In genomic region chr1:38839944-38840343, GRCm38 (mm10) we compare ENCODE assay signal across 27 mouse cellular contexts. TPM values are rescaled to one million over a fixed set of nuclear protein-coding genes. Genes with fewer than 3 reads are reported as not detected.
"Had no signal": no experiment of that assay in that cellular context is flagged by ENCODE, and none has a peak within 500 bp of the region (broad histone marks: within the 10 kb centered on the region; RNA-seq: fewer than 3 reads in every experiment).

No protein-coding gene starts in this region.

- DNase-seq: cerebellum, adult 9-10 months; cerebellum, adult 9-11 months; cerebellum, postnatal 10 days; cerebellum, postnatal 14 days; cerebellum, postnatal 25 days; cerebellum, postnatal 36 days; embryo, embryonic 11 days; forebrain, postnatal 0 days; gastrocnemius, adult 2 months; gastrocnemius, postnatal 10 days; gastrocnemius, postnatal 14 days; gastrocnemius, postnatal 25 days; gastrocnemius, postnatal 36 days; heart, adult 18-20 months; heart, adult 2 months had no signal

- H3K4me3 ChIP-seq: embryonic facial prominence, embryonic 10.5 days; embryonic facial prominence, embryonic 12.5 days; embryonic facial prominence, embryonic 13.5 days; embryonic facial prominence, embryonic 15.5 days; erythroblast, embryonic 14.5 days; forebrain, embryonic 10.5 days; forebrain, embryonic 12.5 days; forebrain, embryonic 13.5 days; forebrain, embryonic 15.5 days; gastrocnemius, adult 2 months; heart, adult 2 months; heart, embryonic 10.5 days had no signal

- ATAC-seq: forebrain, embryonic 13.5 days; forebrain, embryonic 14.5 days; forebrain, embryonic 15.5 days; forebrain, embryonic 16.5 days; forebrain, postnatal 0 days had no signal

- H3K9me3 ChIP-seq: embryonic facial prominence, embryonic 10.5 days; embryonic facial prominence, embryonic 12.5 days; embryonic facial prominence, embryonic 13.5 days; embryonic facial prominence, embryonic 15.5 days; forebrain, embryonic 10.5 days; forebrain, embryonic 12.5 days; forebrain, embryonic 13.5 days; forebrain, embryonic 15.5 days; heart, embryonic 10.5 days had no signal

- H3K4me2 ChIP-seq: embryonic facial prominence, embryonic 12.5 days; embryonic facial prominence, embryonic 13.5 days; embryonic facial prominence, embryonic 15.5 days; forebrain, embryonic 12.5 days; forebrain, embryonic 13.5 days; forebrain, embryonic 15.5 days had no signal

- H3K36me3 ChIP-seq: embryonic facial prominence, embryonic 10.5 days; embryonic facial prominence, embryonic 12.5 days; embryonic facial prominence, embryonic 13.5 days; embryonic facial prominence, embryonic 15.5 days; forebrain, embryonic 10.5 days; forebrain, embryonic 12.5 days; forebrain, embryonic 15.5 days; heart, embryonic 10.5 days had no signal

- H3K27ac ChIP-seq: embryonic facial prominence, embryonic 10.5 days; embryonic facial prominence, embryonic 12.5 days; embryonic facial prominence, embryonic 13.5 days; embryonic facial prominence, embryonic 15.5 days; forebrain, embryonic 10.5 days; forebrain, embryonic 12.5 days; forebrain, embryonic 13.5 days; forebrain, embryonic 15.5 days; gastrocnemius, adult 2 months; heart, adult 2 months; heart, embryonic 10.5 days had no signal

- H3K9ac ChIP-seq: embryonic facial prominence, embryonic 12.5 days; embryonic facial prominence, embryonic 13.5 days; embryonic facial prominence, embryonic 15.5 days; forebrain, embryonic 12.5 days; forebrain, embryonic 13.5 days; forebrain, embryonic 15.5 days; forebrain, postnatal 0 days had no signal

RNA-seq across cellular contexts. Expression of gene Lonrf2, which starts 3.4 kb away (rescaled TPM):
- polyA plus RNA-seq: erythroblast, embryonic 14.5 days had no signal
